25 mouse cellular contexts compared by ENCODE assay signal in the genomic region with DNA sequence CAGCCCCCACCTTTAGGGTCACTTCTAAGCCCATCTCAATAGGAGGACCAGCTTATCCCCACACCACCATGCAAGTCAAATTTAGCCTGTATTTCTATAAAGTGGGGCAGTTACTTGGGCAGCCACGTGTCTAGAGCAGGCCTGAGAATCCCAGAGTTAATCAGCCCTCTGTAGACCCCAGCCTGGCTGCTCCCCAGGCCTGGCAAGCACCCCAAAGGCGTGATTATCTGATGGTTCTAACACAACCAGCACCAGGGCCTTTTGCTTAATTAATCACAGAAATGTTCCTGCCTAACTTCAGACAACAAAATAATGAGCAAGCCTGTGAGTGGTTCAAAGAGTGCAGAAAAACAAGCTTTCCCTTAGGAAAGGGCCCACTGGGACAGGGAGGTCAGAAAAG.
DNase-seq lines count a peak whose midpoint lies in the region; ATAC-seq lines count a peak whose summit lies in the region.
"Had no signal": no experiment of that assay in that cellular context is flagged by ENCODE, and none has a peak within 500 bp of the region (broad histone marks: within the 10 kb centered on the region; RNA-seq: fewer than 3 reads in every experiment).

No protein-coding gene starts in this region.

- no peak overlapping the region for H3K9ac ChIP-seq in forebrain, embryonic 14.5 days (ENCODE audit: low read length)
- H3K9ac ChIP-seq in forebrain, embryonic 11.5 days (ENCODE audit: low read length): no peak overlapping the region
- H3K9ac ChIP-seq: embryonic facial prominence, embryonic 12.5 days; forebrain, embryonic 12.5 days; hindbrain, embryonic 13.5 days; intestine, embryonic 15.5 days had no signal

- ATAC-seq in forebrain, embryonic 14.5 days: peak; percentile 42; the same call in 1 of the 2 replicates
- ATAC-seq in forebrain, embryonic 11.5 days (replicated peaks; ENCODE audit: low FRiP score): no peak
- ATAC-seq in erythroblast, adult 5-6 weeks (replicated peaks; ENCODE audit: low FRiP score, poor library complexity, severe bottlenecking): no peak
- ATAC-seq: hindbrain, embryonic 16.5 days; intestine, embryonic 15.5 days had no signal

- H3K27me3 ChIP-seq in forebrain, embryonic 14.5 days (replicated peaks; ENCODE audit: control insufficient read depth, insufficient read depth, low read length): no peaks in the 10 kb centered on the region
- no peaks in the 10 kb centered on the region for H3K27me3 ChIP-seq in forebrain, embryonic 11.5 days (ENCODE audit: control insufficient read depth, insufficient read depth, low read length)
- H3K27me3 ChIP-seq: CH12.LX; embryonic facial prominence, embryonic 12.5 days; forebrain, embryonic 12.5 days; hindbrain, embryonic 13.5 days; intestine, embryonic 15.5 days had no signal

- peak; percentile 66 for DNase-seq in forebrain, embryonic 14.5 days (ENCODE audit: low spot score)
- no peak for DNase-seq in forebrain, embryonic 11.5 days (ENCODE audit: low spot score)
- DNase-seq in heart, adult 11 months: peak; percentile 64
- no peak for DNase-seq in heart, postnatal 36 days
- peak; percentile 7 for DNase-seq in right cerebral cortex, postnatal 4 days
- DNase-seq in right cerebral cortex, postnatal 25 days: no peak
- DNase-seq: adrenal gland, adult 2 months; adrenal gland, postnatal 14 days; B cell, adult 2 months; cerebellum, adult 11-12 months; cerebellum, adult 8-10 months; cerebellum, postnatal 36 days; gastrocnemius, postnatal 10 days; gastrocnemius, postnatal 36 days; kidney, adult 11 months had no signal

- H3K9me3 ChIP-seq in forebrain, embryonic 14.5 days (replicated peaks; ENCODE audit: control insufficient read depth, low read length): no peaks in the 10 kb centered on the region
- H3K9me3 ChIP-seq in forebrain, embryonic 11.5 days (ENCODE audit: control insufficient read depth, low read length): no peaks in the 10 kb centered on the region
- H3K9me3 ChIP-seq: embryonic facial prominence, embryonic 12.5 days; forebrain, embryonic 12.5 days; G1E; hindbrain, embryonic 10.5 days; hindbrain, embryonic 13.5 days; intestine, embryonic 15.5 days had no signal

- H3K27ac ChIP-seq in forebrain, embryonic 14.5 days (ENCODE audit: low read depth, low read length): no peak overlapping the region
- H3K27ac ChIP-seq in forebrain, embryonic 11.5 days (ENCODE audit: low read depth, low read length): no peak overlapping the region
- H3K27ac ChIP-seq: embryonic facial prominence, embryonic 12.5 days; forebrain, embryonic 12.5 days; hindbrain, embryonic 10.5 days; hindbrain, embryonic 13.5 days; intestine, embryonic 15.5 days had no signal

- H3K36me3 ChIP-seq in forebrain, embryonic 14.5 days (ENCODE audit: control insufficient read depth, insufficient read depth, low read length): no peaks in the 10 kb centered on the region
- H3K36me3 ChIP-seq in forebrain, embryonic 11.5 days (ENCODE audit: control insufficient read depth, insufficient read depth, low read length): no peaks in the 10 kb centered on the region
- H3K36me3 ChIP-seq: embryonic facial prominence, embryonic 12.5 days; forebrain, embryonic 12.5 days; G1E; hindbrain, embryonic 10.5 days; hindbrain, embryonic 13.5 days; intestine, embryonic 15.5 days had no signal

- 20% methylated on average over 2 of the region's 2 CpGs for WGBS in forebrain, embryonic 14.5 days
- WGBS in forebrain, embryonic 11.5 days: 50% methylated on average over 2 of the region's 2 CpGs

- no peak overlapping the region for H3K4me3 ChIP-seq in forebrain, embryonic 14.5 days (ENCODE audit: low read depth, low read length)
- H3K4me3 ChIP-seq in forebrain, embryonic 11.5 days (ENCODE audit: low read depth, low read length): no peak overlapping the region
- H3K4me3 ChIP-seq: embryonic facial prominence, embryonic 12.5 days; forebrain, embryonic 12.5 days; hindbrain, embryonic 10.5 days; hindbrain, embryonic 13.5 days; intestine, embryonic 15.5 days had no signal

- H3K4me1 ChIP-seq in forebrain, embryonic 14.5 days (ENCODE audit: control insufficient read depth, insufficient read depth, low read length): 0 out of 2 replicates have a peak, but pooled peaks cover 2% of the 10 kb centered on the region
- no peaks in the 10 kb centered on the region for H3K4me1 ChIP-seq in forebrain, embryonic 11.5 days (replicated peaks; ENCODE audit: control insufficient read depth, insufficient read depth, low read length)
- H3K4me1 ChIP-seq: embryonic facial prominence, embryonic 12.5 days; forebrain, embryonic 12.5 days; hindbrain, embryonic 10.5 days; hindbrain, embryonic 13.5 days; intestine, embryonic 15.5 days had no signal

- H3K4me2 ChIP-seq in forebrain, embryonic 14.5 days (ENCODE audit: low read length): no peak overlapping the region
- no peak overlapping the region for H3K4me2 ChIP-seq in forebrain, embryonic 11.5 days (ENCODE audit: low read depth, low read length, severe bottlenecking)
- H3K4me2 ChIP-seq: embryonic facial prominence, embryonic 12.5 days; forebrain, embryonic 12.5 days; heart, embryonic 11.5 days; hindbrain, embryonic 13.5 days; intestine, embryonic 15.5 days had no signal

- intact Hi-C loops in heart, postnatal 36 days (cut with DNase I): no loop called here

Comparison
In these comparisons a context has a peak if more than half of its experiments do, and no peak if none do; other contexts are left out.
1. DNase-seq: peak in forebrain, embryonic 14.5 days (single experiment), heart, adult 11 months (single experiment) and right cerebral cortex, postnatal 4 days (single experiment); none in forebrain, embryonic 11.5 days (single experiment), heart, postnatal 36 days (0 of 2) and right cerebral cortex, postnatal 25 days (single experiment).